Mouse (Mus musculus) heart, postnatal 36 days (tissue): Measurements from ENCODE around the gene Flrt3. TPM values are rescaled to one million over a fixed set of nuclear protein-coding genes. Genes with fewer than 3 reads are reported as not detected.

ENCODE experiments used
- DNase-seq, 2 experiments: peaks; one replicate each; pipeline ENCODE4 v3.0.0; 2021 to 2022
- intact Hi-C: fragments of 180-260 bp; cut with DNase I; formaldehyde crosslinking; loops from one replicate; pipeline ENCODE4 v1.15.1; 2025
- total RNA-seq, 2 experiments: library from RNA; stranded (reverse); gene quantifications; 2 replicates each; pipeline ENCODE4 v1.2.3; 2021

Gene Flrt3
- total RNA-seq, 2 experiments from 2014 or later, result 0.27 to 0.47 TPM

DNA sequence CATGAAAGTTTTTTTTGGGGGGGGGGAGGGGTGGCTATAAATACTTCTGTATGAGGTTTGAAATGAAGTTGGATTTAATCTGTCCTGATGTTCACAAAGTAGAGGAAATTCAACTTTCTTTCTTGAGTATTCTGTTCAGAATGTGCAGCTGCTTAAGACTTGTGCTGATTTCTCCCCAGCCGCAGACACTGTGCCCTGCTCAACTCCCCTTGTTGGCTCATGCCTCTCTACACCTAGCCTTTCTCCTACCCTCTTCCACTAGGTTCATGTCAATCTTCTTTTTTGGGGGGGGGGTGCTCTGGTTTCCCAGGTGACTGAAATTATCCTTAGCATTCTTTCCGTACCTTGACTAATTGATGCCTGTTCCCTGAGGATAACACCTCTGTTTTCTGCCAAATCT, 17.3 kb downstream of the Flrt3 start:
- intact Hi-C loops, result no loop called here
- no peak for DNase-seq

DNA sequence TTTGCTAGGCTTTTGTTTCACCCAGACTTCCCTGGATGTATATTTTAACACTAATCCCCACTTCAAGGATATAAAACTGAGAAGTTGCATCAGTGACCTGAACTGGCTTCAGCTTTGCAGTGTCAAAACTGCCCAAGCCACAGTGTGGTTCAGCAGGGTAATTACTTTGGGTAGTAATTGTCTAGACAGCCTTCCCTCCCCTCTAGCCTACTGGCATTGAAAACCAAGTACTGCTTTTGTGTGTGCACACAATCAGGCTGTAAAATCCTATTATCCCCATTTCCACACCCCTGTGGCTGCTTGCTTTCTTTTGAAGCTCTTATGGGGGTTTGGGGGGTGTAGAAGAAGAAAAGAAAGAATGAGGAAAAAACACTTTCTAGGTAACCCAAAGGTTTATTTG, 17.8 kb downstream of the Flrt3 start:
- no peak for DNase-seq
- intact Hi-C loops, result no loop called here

DNA sequence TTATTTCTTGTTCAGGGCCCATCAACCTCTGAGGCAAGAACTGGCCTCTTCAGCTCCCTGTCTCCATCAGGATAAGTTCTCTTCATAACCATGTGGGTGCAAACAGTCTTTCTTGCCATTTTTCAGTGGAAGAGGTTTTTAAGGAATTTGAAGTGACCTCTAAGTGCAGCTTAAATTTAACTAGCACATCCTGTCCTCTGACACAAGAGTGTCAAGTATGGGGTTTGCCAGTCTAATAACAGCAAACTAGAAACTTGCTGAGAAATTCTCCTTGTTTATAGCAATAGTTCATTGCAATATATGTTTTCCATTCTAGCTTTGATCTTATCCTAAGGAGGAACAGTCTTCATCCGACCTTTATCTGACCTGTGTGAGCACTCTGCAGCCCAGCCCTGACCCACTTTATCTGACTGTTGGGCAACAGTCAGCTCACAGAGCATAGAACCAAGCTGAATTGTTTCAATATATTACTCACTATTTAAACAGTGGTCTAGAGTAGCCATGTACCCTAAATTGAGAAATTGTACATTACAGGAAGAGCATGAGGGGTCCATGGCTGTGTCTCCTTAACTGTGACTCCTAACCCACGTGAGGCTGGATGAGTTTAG, 49.4 kb downstream of the Flrt3 start:
- intact Hi-C loops, result no loop called here
- no peak for DNase-seq

DNA sequence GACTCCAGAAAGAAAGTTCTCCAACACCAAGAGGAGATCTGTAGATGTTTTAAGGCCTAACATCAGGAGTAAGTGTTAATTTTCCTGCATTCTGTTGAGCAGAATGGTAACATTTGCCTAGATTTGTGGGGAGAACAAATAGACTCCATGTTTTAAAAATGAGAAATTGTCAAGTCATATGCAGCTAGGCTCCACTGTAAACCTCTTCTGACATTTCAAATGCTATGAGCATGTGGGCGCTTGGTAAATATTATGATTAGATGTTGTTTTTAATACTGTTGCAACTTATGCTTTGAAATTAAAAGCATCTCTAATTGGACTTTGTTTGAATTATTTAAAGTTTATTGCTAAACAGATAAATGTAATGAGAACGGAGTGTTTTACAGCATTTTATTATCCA, 55.8 kb downstream of the Flrt3 start:
- intact Hi-C loops, result no loop called here
- no peak for DNase-seq
